Mouse (Mus musculus): Measurements from ENCODE around the gene Ppp1r14c. TPM values are rescaled to one million over a fixed set of nuclear protein-coding genes. Genes with fewer than 3 reads are reported as not detected.
"Not testable (repeated sequence)": the region's sequence is repeated elsewhere in the genome, so short reads cannot be mapped to it uniquely, and the experiment has no call there.

Gene Ppp1r14c
- polyA plus RNA-seq, 1 experiment from 2014 or later, result 2.2 TPM

GRCm38 (mm10) chr10:3434848-3435474, 69.1 kb downstream of the Ppp1r14c start:
- Histone ChIP-seq H3K4me1 (replicated peaks; ENCODE audit: control insufficient read depth, insufficient read depth, low read length) (no peaks in the 10 kb centered on the region), H3K4me3 (ENCODE audit: low read depth, low read length) (no peak overlapping the region), H3K9ac (ENCODE audit: low read length) (no peak overlapping the region), H3K27me3 (replicated peaks; ENCODE audit: control insufficient read depth, insufficient read depth, low read length) (no peaks in the 10 kb centered on the region), H3K9me3 (ENCODE audit: control insufficient read depth, low read length) (peaks cover 7% of the 10 kb centered on the region; the same call in 1 of the 2 replicates), H3K36me3 (ENCODE audit: control insufficient read depth, insufficient read depth, low read length) (no peaks in the 10 kb centered on the region), H3K27ac (ENCODE audit: low read depth) (no peak overlapping the region), H3K4me2 (ENCODE audit: low read length) (no peak overlapping the region)
- ATAC-seq (replicated peaks; ENCODE audit: low FRiP score, low TSS enrichment, low read depth), result no peak
- WGBS, result 92% methylated on average over 8 of the region's 8 CpGs
- DNase-seq (ENCODE audit: low spot score), result no peak

- no peaks in the 10 kb centered on the region for H3K27me3 ChIP-seq (replicated peaks; ENCODE audit: control insufficient read depth, insufficient read depth, low read length)
- H3K9ac ChIP-seq (ENCODE audit: low read length), result no peak overlapping the region
- no peaks in the 10 kb centered on the region for H3K36me3 ChIP-seq (ENCODE audit: control insufficient read depth, insufficient read depth, low read length)
- H3K4me1 ChIP-seq (replicated peaks; ENCODE audit: control insufficient read depth, insufficient read depth, low read length), result no peaks in the 10 kb centered on the region
- no peaks in the 10 kb centered on the region for H3K9me3 ChIP-seq (ENCODE audit: control insufficient read depth, low read length)
- no peak overlapping the region for H3K27ac ChIP-seq (ENCODE audit: low read depth)
- H3K4me2 ChIP-seq (ENCODE audit: low read length), result no peak overlapping the region
- no peak overlapping the region for H3K4me3 ChIP-seq (ENCODE audit: low read depth, low read length)
- ATAC-seq (replicated peaks; ENCODE audit: low FRiP score, low TSS enrichment, low read depth) (no peak), DNase-seq (ENCODE audit: low spot score) (no peak)
- 64% methylated on average over 2 of the region's 2 CpGs for WGBS
Measured at GRCm38 (mm10) chr10:3440722-3441471, 75.0 kb downstream of the Ppp1r14c start.

- H3K4me3 ChIP-seq (ENCODE audit: low read depth, low read length); H3K9me3 ChIP-seq (ENCODE audit: control insufficient read depth, low read length); DNase-seq (ENCODE audit: low spot score); ATAC-seq (replicated peaks; ENCODE audit: low FRiP score, low TSS enrichment, low read depth); H3K27ac ChIP-seq (ENCODE audit: low read depth); H3K9ac ChIP-seq (ENCODE audit: low read length); H3K4me2 ChIP-seq (ENCODE audit: low read length); H3K27me3 ChIP-seq (replicated peaks; ENCODE audit: control insufficient read depth, insufficient read depth, low read length); H3K36me3 ChIP-seq (ENCODE audit: control insufficient read depth, insufficient read depth, low read length); H3K4me1 ChIP-seq (replicated peaks; ENCODE audit: control insufficient read depth, insufficient read depth, low read length): not testable (repeated sequence)
- 92% methylated on average over 10 of the region's 10 CpGs for WGBS
Measured at GRCm38 (mm10) chr10:3446748-3447147, 80.9 kb downstream of the Ppp1r14c start.

GRCm38 (mm10) chr10:3448699-3449098, 82.8 kb downstream of the Ppp1r14c start:
- no peaks in the 10 kb centered on the region for H3K9me3 ChIP-seq (ENCODE audit: control insufficient read depth, low read length)
- H3K27me3 ChIP-seq (replicated peaks; ENCODE audit: control insufficient read depth, insufficient read depth, low read length), result no peaks in the 10 kb centered on the region
- no peak overlapping the region for H3K4me3 ChIP-seq (ENCODE audit: low read depth, low read length)
- no peak overlapping the region for H3K4me2 ChIP-seq (ENCODE audit: low read length)
- no peaks in the 10 kb centered on the region for H3K4me1 ChIP-seq (replicated peaks; ENCODE audit: control insufficient read depth, insufficient read depth, low read length)
- no peak for DNase-seq (ENCODE audit: low spot score)
- no peak overlapping the region for H3K9ac ChIP-seq (ENCODE audit: low read length)
- WGBS, result 91% methylated on average over 5 of the region's 5 CpGs
- H3K27ac ChIP-seq (ENCODE audit: low read depth), result no peak overlapping the region
- H3K36me3 ChIP-seq (ENCODE audit: control insufficient read depth, insufficient read depth, low read length), result no peaks in the 10 kb centered on the region
- no peak for ATAC-seq (replicated peaks; ENCODE audit: low FRiP score, low TSS enrichment, low read depth)

- Histone ChIP-seq H3K27me3 (replicated peaks; ENCODE audit: control insufficient read depth, insufficient read depth, low read length) (no peaks in the 10 kb centered on the region), H3K9ac (ENCODE audit: low read length) (no peak overlapping the region), H3K4me1 (replicated peaks; ENCODE audit: control insufficient read depth, insufficient read depth, low read length) (no peaks in the 10 kb centered on the region), H3K4me2 (ENCODE audit: low read length) (no peak overlapping the region), H3K9me3 (ENCODE audit: control insufficient read depth, low read length) (no peaks in the 10 kb centered on the region), H3K27ac (ENCODE audit: low read depth) (no peak overlapping the region), H3K4me3 (ENCODE audit: low read depth, low read length) (no peak overlapping the region), H3K36me3 (ENCODE audit: control insufficient read depth, insufficient read depth, low read length) (no peaks in the 10 kb centered on the region)
- 84% methylated on average over 4 of the region's 4 CpGs for WGBS
- DNase-seq (ENCODE audit: low spot score) (no peak), ATAC-seq (replicated peaks; ENCODE audit: low FRiP score, low TSS enrichment, low read depth) (no peak)
Measured at GRCm38 (mm10) chr10:3451930-3452329, 86.1 kb downstream of the Ppp1r14c start.

GRCm38 (mm10) chr10:3452822-3453475, 87.1 kb downstream of the Ppp1r14c start:
- ATAC-seq (replicated peaks; ENCODE audit: low FRiP score, low TSS enrichment, low read depth) (no peak), DNase-seq (ENCODE audit: low spot score) (no peak)
- H3K9ac ChIP-seq (ENCODE audit: low read length), result no peak overlapping the region
- 77% methylated on average over 3 of the region's 3 CpGs for WGBS
- H3K27me3 ChIP-seq (replicated peaks; ENCODE audit: control insufficient read depth, insufficient read depth, low read length), result no peaks in the 10 kb centered on the region
- H3K36me3 ChIP-seq (ENCODE audit: control insufficient read depth, insufficient read depth, low read length), result no peaks in the 10 kb centered on the region
- no peak overlapping the region for H3K27ac ChIP-seq (ENCODE audit: low read depth)
- H3K4me2 ChIP-seq (ENCODE audit: low read length), result no peak overlapping the region
- no peaks in the 10 kb centered on the region for H3K9me3 ChIP-seq (ENCODE audit: control insufficient read depth, low read length)
- H3K4me1 ChIP-seq (replicated peaks; ENCODE audit: control insufficient read depth, insufficient read depth, low read length), result no peaks in the 10 kb centered on the region
- H3K4me3 ChIP-seq (ENCODE audit: low read depth, low read length), result no peak overlapping the region

- no peak overlapping the region for H3K4me2 ChIP-seq (ENCODE audit: low read length)
- no peaks in the 10 kb centered on the region for H3K9me3 ChIP-seq (ENCODE audit: control insufficient read depth, low read length)
- no peaks in the 10 kb centered on the region for H3K36me3 ChIP-seq (ENCODE audit: control insufficient read depth, insufficient read depth, low read length)
- H3K4me1 ChIP-seq (replicated peaks; ENCODE audit: control insufficient read depth, insufficient read depth, low read length), result no peaks in the 10 kb centered on the region
- ATAC-seq (replicated peaks; ENCODE audit: low FRiP score, low TSS enrichment, low read depth) (no peak), DNase-seq (ENCODE audit: low spot score) (no peak)
- 88% methylated on average over 1 of the region's 1 CpGs for WGBS
- H3K27ac ChIP-seq (ENCODE audit: low read depth), result no peak overlapping the region
- no peaks in the 10 kb centered on the region for H3K27me3 ChIP-seq (replicated peaks; ENCODE audit: control insufficient read depth, insufficient read depth, low read length)
- no peak overlapping the region for H3K9ac ChIP-seq (ENCODE audit: low read length)
- no peak overlapping the region for H3K4me3 ChIP-seq (ENCODE audit: low read depth, low read length)
Measured at GRCm38 (mm10) chr10:3458686-3459085, 92.8 kb downstream of the Ppp1r14c start.

GRCm38 (mm10) chr10:3460841-3461240, 95.0 kb downstream of the Ppp1r14c start:
- WGBS, result 86% methylated on average over 1 of the region's 1 CpGs
- no peaks in the 10 kb centered on the region for H3K27me3 ChIP-seq (replicated peaks; ENCODE audit: control insufficient read depth, insufficient read depth, low read length)
- DNase-seq (ENCODE audit: low spot score) (no peak), ATAC-seq (replicated peaks; ENCODE audit: low FRiP score, low TSS enrichment, low read depth) (no peak)
- no peak overlapping the region for H3K4me2 ChIP-seq (ENCODE audit: low read length)
- H3K9me3 ChIP-seq (ENCODE audit: control insufficient read depth, low read length), result no peaks in the 10 kb centered on the region
- H3K4me3 ChIP-seq (ENCODE audit: low read depth, low read length), result no peak overlapping the region
- no peaks in the 10 kb centered on the region for H3K36me3 ChIP-seq (ENCODE audit: control insufficient read depth, insufficient read depth, low read length)
- H3K9ac ChIP-seq (ENCODE audit: low read length), result no peak overlapping the region
- H3K4me1 ChIP-seq (replicated peaks; ENCODE audit: control insufficient read depth, insufficient read depth, low read length), result no peaks in the 10 kb centered on the region
- H3K27ac ChIP-seq (ENCODE audit: low read depth), result no peak overlapping the region

All from intestine, embryonic 14.5 days (tissue).